Comparison of ENCODE assay signal across 9 mouse cellular contexts in the genomic region with DNA sequence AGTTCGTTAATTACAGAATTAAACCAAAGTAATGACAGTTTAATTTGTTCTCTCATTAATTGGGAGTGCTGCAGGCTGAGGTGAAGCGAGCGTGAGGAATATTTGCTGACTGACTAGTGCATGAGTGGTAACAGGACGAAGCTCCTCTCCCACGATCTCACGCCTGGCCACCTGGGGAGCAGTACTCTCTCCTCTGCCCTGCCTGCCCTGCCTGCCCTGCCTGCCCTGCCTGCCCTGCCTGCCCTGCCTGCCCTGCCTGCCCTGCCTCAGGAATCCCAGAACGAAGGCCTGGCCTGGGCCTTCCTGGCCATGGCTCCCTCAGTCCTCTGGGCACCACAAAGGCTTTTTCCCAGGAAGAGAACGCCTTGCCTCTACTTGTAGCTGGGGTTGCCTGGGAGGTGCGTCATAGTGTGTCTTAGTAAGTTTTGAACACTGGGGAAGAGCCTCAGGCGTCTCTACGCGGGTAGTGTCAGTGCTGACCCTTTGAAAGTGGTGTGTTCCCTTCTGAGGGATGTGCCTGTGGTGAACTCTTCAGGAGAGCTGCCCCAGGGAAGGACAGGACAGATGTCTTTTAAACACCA.
DNase-seq lines count a peak whose midpoint lies in the region; ATAC-seq and TF ChIP-seq lines count a peak whose summit lies in the region.
"Had no signal": no experiment of that assay in that cellular context is flagged by ENCODE, and none has a peak within 500 bp of the region (broad histone marks: within the 10 kb centered on the region; RNA-seq: fewer than 3 reads in every experiment).

No protein-coding gene starts in this region.

- no peak for ATAC-seq in heart, embryonic 16.5 days (replicated peaks; ENCODE audit: extremely low read depth, insufficient read depth, low FRiP score)
- ATAC-seq in forebrain, embryonic 11.5 days (replicated peaks; ENCODE audit: low FRiP score) = peak; percentile 72
- ATAC-seq in kidney, embryonic 14.5 days (ENCODE audit: low FRiP score, low TSS enrichment) = peak; percentile 59; the same call in 1 of the 2 replicates
- ATAC-seq in midbrain, postnatal 0 days (ENCODE audit: low FRiP score) = peak; percentile 16; the same call in 1 of the 2 replicates

- no peak overlapping the region for H3K27ac ChIP-seq in heart, embryonic 16.5 days (ENCODE audit: low read length)
- H3K27ac ChIP-seq in forebrain, embryonic 11.5 days (ENCODE audit: low read depth, low read length) = peak overlapping the region; percentile 68
- H3K27ac ChIP-seq in kidney, embryonic 14.5 days (ENCODE audit: low read depth, low read length) = no peak overlapping the region
- no peak overlapping the region for H3K27ac ChIP-seq in midbrain, postnatal 0 days (ENCODE audit: low read depth, low read length)

- H3K9ac ChIP-seq in heart, embryonic 16.5 days (ENCODE audit: low read length) = no peak overlapping the region
- H3K9ac ChIP-seq in forebrain, embryonic 11.5 days (ENCODE audit: low read length) = peak overlapping the region; percentile 31; the same call in 1 of the 2 replicates
- H3K9ac ChIP-seq in kidney, embryonic 14.5 days (ENCODE audit: low read depth, low read length) = 0 out of 2 replicates have a peak overlapping the region, but pooled peaks have one; percentile 18
- H3K9ac ChIP-seq in midbrain, postnatal 0 days (replicated peaks; ENCODE audit: low read length, poor library complexity, severe bottlenecking) = 0 out of 2 replicates have a peak overlapping the region, but pooled peaks have one; percentile 33

- H3K4me2 ChIP-seq in heart, embryonic 16.5 days (ENCODE audit: low read depth, low read length) = peak overlapping the region; percentile 55
- H3K4me2 ChIP-seq in forebrain, embryonic 11.5 days (ENCODE audit: low read depth, low read length, severe bottlenecking) = peak overlapping the region; percentile 59
- H3K4me2 ChIP-seq in kidney, embryonic 14.5 days (replicated peaks; ENCODE audit: low read depth, low read length) = peak overlapping the region; percentile 49
- H3K4me2 ChIP-seq in midbrain, postnatal 0 days (ENCODE audit: low read depth, low read length, poor library complexity, severe bottlenecking) = peak overlapping the region; percentile 51

- WGBS in heart, embryonic 16.5 days = 47% methylated on average over 12 of the region's 12 CpGs
- WGBS in forebrain, embryonic 11.5 days = 11% methylated on average over 12 of the region's 12 CpGs
- WGBS in kidney, embryonic 14.5 days = 25% methylated on average over 12 of the region's 12 CpGs
- WGBS in midbrain, postnatal 0 days = 23% methylated on average over 12 of the region's 12 CpGs

- H3K9me3 ChIP-seq in heart, embryonic 16.5 days (replicated peaks; ENCODE audit: control insufficient read depth, low read length) = no peaks in the 10 kb centered on the region
- H3K9me3 ChIP-seq in forebrain, embryonic 11.5 days (ENCODE audit: control insufficient read depth, low read length) = no peaks in the 10 kb centered on the region
- no peaks in the 10 kb centered on the region for H3K9me3 ChIP-seq in kidney, embryonic 14.5 days (ENCODE audit: control insufficient read depth, low read length)
- no peaks in the 10 kb centered on the region for H3K9me3 ChIP-seq in midbrain, postnatal 0 days (ENCODE audit: low read length)

- no peak overlapping the region for H3K4me3 ChIP-seq in heart, embryonic 16.5 days (ENCODE audit: low read length)
- H3K4me3 ChIP-seq in forebrain, embryonic 11.5 days (ENCODE audit: low read depth, low read length) = peak overlapping the region; percentile 19; the same call in 1 of the 2 replicates
- peak overlapping the region; percentile 28 for H3K4me3 ChIP-seq in kidney, embryonic 14.5 days (ENCODE audit: low read length)
- H3K4me3 ChIP-seq in midbrain, postnatal 0 days (ENCODE audit: low read depth, low read length) = peak overlapping the region; percentile 27

- DNase-seq in heart, postnatal 25 days (ENCODE audit: low spot score) = no peak
- peak; percentile 71 for DNase-seq in forebrain, embryonic 11.5 days (ENCODE audit: low spot score)
- no peak for DNase-seq in midbrain, postnatal 0 days (ENCODE audit: low spot score)
- no peak for DNase-seq in cerebellum, adult 8-10 months
- no peak for DNase-seq in left cerebral cortex, postnatal 14 days (ENCODE audit: low spot score in 2 of 2)
- no peak for DNase-seq in retina, postnatal 1 day

- H3K4me1 ChIP-seq in heart, embryonic 16.5 days (ENCODE audit: control insufficient read depth, insufficient read depth, low read length) = peaks cover 15% of the 10 kb centered on the region
- H3K4me1 ChIP-seq in forebrain, embryonic 11.5 days (replicated peaks; ENCODE audit: control insufficient read depth, insufficient read depth, low read length) = peaks cover 13% of the 10 kb centered on the region
- peaks cover 8% of the 10 kb centered on the region; the same call in 1 of the 2 replicates for H3K4me1 ChIP-seq in kidney, embryonic 14.5 days (ENCODE audit: control insufficient read depth, insufficient read depth, low read length)
- peaks cover 15% of the 10 kb centered on the region; the same call in 1 of the 2 replicates for H3K4me1 ChIP-seq in midbrain, postnatal 0 days (ENCODE audit: insufficient read depth, low read length)

- no peak for TF ChIP-seq CTCF in midbrain, postnatal 0 days (IDR thresholded peaks at IDR 0.05)

- H3K27me3 ChIP-seq in heart, embryonic 16.5 days (ENCODE audit: control insufficient read depth, insufficient read depth, low read length) = peaks cover 2% of the 10 kb centered on the region; the same call in 1 of the 2 replicates
- no peaks in the 10 kb centered on the region for H3K27me3 ChIP-seq in forebrain, embryonic 11.5 days (ENCODE audit: control insufficient read depth, insufficient read depth, low read length)
- H3K27me3 ChIP-seq in kidney, embryonic 14.5 days (ENCODE audit: control insufficient read depth, insufficient read depth, low read length) = no peaks in the 10 kb centered on the region
- no peaks in the 10 kb centered on the region for H3K27me3 ChIP-seq in midbrain, postnatal 0 days (ENCODE audit: insufficient read depth, low read length)
- H3K27me3 ChIP-seq: CH12.LX had no signal

- intact Hi-C loops in heart, postnatal 25 days (cut with DNase I) = no loop called here
- intact Hi-C loops in left cerebral cortex, postnatal 14 days (cut with DNase I) = loop anchor here (10.0 kb wide), 1 partner anchor 435 kb away; no protein-coding TSS in a partner anchor

- no peaks in the 10 kb centered on the region for H3K36me3 ChIP-seq in heart, embryonic 16.5 days (ENCODE audit: control insufficient read depth, insufficient read depth)
- no peaks in the 10 kb centered on the region for H3K36me3 ChIP-seq in forebrain, embryonic 11.5 days (ENCODE audit: control insufficient read depth, insufficient read depth, low read length)
- H3K36me3 ChIP-seq in kidney, embryonic 14.5 days (ENCODE audit: control insufficient read depth, insufficient read depth, low read length) = no peaks in the 10 kb centered on the region
- H3K36me3 ChIP-seq in midbrain, postnatal 0 days (ENCODE audit: insufficient read depth, low read length) = no peaks in the 10 kb centered on the region
